Mouse (Mus musculus) limb, embryonic 14.5 days (tissue): ENCODE measurements around the gene Gm7029. TPM values are rescaled to one million over a fixed set of nuclear protein-coding genes. Genes with fewer than 3 reads are reported as not detected.
A peak's percentile ranks its signal among the peaks of the same experiment; 100 is the strongest.
"Not testable (repeated sequence)": the region's sequence is repeated elsewhere in the genome, so short reads cannot be mapped to it uniquely, and the experiment has no call there.

Source experiments
- ATAC-seq: fragments of 200-750 bp; cut with Nextera tagmentation; 2 replicates; pipeline ENCODE4 v1.8.0; 2017; ENCODE audit warnings: low read depth, moderate number of reproducible peaks, moderate TSS enrichment; ENCODE audit not compliant: low FRiP score
- DNase-seq: peaks from one replicate; pipeline ENCODE4 v3.0.0-alpha.2; 2015; ENCODE audit warnings: low spot score
- H3K27ac ChIP-seq: fragments of 300-500 bp; sonication (generic); replicated peaks from 2 replicates; pipeline ENCODE4 v1.5.1; 2014; ENCODE audit warnings: low read depth, mild to moderate bottlenecking, low read length, moderate library complexity, mixed read lengths
- H3K27me3 ChIP-seq: fragments of 300-500 bp; sonication (generic); 2 replicates; pipeline ENCODE4 v1.6.1; 2014; ENCODE audit warnings: low read length, mixed read lengths; ENCODE audit not compliant: control insufficient read depth, insufficient read depth
- H3K36me3 ChIP-seq: fragments of 300-500 bp; sonication (generic); 2 replicates; pipeline ENCODE4 v1.6.1; 2014; ENCODE audit warnings: mild to moderate bottlenecking, low read length, moderate library complexity, mixed read lengths; ENCODE audit not compliant: control insufficient read depth, insufficient read depth
- H3K4me1 ChIP-seq: fragments of 300-500 bp; sonication (generic); 2 replicates; pipeline ENCODE4 v1.6.1; 2014; ENCODE audit warnings: antibody characterized with exemption, low read length, mixed read lengths; ENCODE audit not compliant: control insufficient read depth, insufficient read depth
- H3K4me2 ChIP-seq: fragments of 300-500 bp; sonication (generic); replicated peaks from 2 replicates; pipeline ENCODE4 v1.6.1; 2014; ENCODE audit warnings: low read depth, mild to moderate bottlenecking, low read length, moderate library complexity; ENCODE audit not compliant: severe bottlenecking
- H3K4me3 ChIP-seq: fragments of 300-500 bp; sonication (generic); replicated peaks from 2 replicates; pipeline ENCODE4 v1.5.1; 2014; ENCODE audit warnings: low read length
- H3K9ac ChIP-seq: fragments of 300-500 bp; sonication (generic); 2 replicates; pipeline ENCODE4 v1.6.1; 2014; ENCODE audit warnings: mild to moderate bottlenecking, low read depth, low read length, moderate library complexity; ENCODE audit not compliant: severe bottlenecking
- H3K9me3 ChIP-seq: fragments of 300-500 bp; sonication (generic); 2 replicates; pipeline ENCODE4 v1.6.1; 2016; ENCODE audit warnings: low read length; ENCODE audit not compliant: control insufficient read depth
- POLR2A ChIP-seq: fragments of 200-500 bp; IDR thresholded peaks from 2 replicates; pipeline ENCODE4 v1.8.0; 2012; ENCODE audit warnings: inconsistent platforms, mild to moderate bottlenecking, moderate library complexity, borderline replicate concordance; ENCODE audit not compliant: insufficient read depth, insufficient read length; ENCODE audit errors: extremely low read depth
- WGBS: fragments of 180-500 bp; shearing (Covaris S2); extraction: QIAGEN DNeasy Blood & Tissue Kit; methylation state at CpG from one replicate; pipeline ENCODE4 v1.1.7; 2014; 5-methylcytosine and 5-hydroxymethylcytosine counted together
- polyA plus RNA-seq, 2 experiments: library from polyadenylated mRNA; depleted of rRNA in 1 of 2; stranded (reverse) in 1 of 2; unstranded in 1 of 2; fragments of >200 nt; fragmentation: Nextera tagmentation in 1 of 2; extraction: Ambion mirVana in 1 of 2; gene quantifications; 2 replicates each; pipeline versions ENCODE4 v1.2.1 to v1.2.3; 2012 to 2014

Gene Gm7029
- polyA plus RNA-seq, 2 experiments: not detected

- no peaks in the 10 kb centered on the region for H3K9me3 ChIP-seq
- peaks cover 18% of the 10 kb centered on the region for H3K36me3 ChIP-seq
- no peak overlapping the region for H3K4me2 ChIP-seq
- H3K27ac ChIP-seq: no peak overlapping the region
- H3K9ac ChIP-seq: no peak overlapping the region
- WGBS: 69% methylated on average over 1 of the region's 1 CpGs
- no peak for TF ChIP-seq POLR2A
- no peak overlapping the region for H3K4me3 ChIP-seq
- H3K27me3 ChIP-seq: no peaks in the 10 kb centered on the region
- ATAC-seq (no peak), DNase-seq (no peak)
- no peaks in the 10 kb centered on the region for H3K4me1 ChIP-seq
Observed at GRCm38 (mm10) chr17:33851331-33851730, 22.3 kb upstream of the Gm7029 start.

- H3K27ac ChIP-seq: no peak overlapping the region
- H3K9me3 ChIP-seq: no peaks in the 10 kb centered on the region
- H3K36me3 ChIP-seq: no peaks in the 10 kb centered on the region
- H3K4me3 ChIP-seq: no peak overlapping the region
- ATAC-seq (no peak), DNase-seq (no peak)
- H3K4me2 ChIP-seq: no peak overlapping the region
- no peaks in the 10 kb centered on the region for H3K4me1 ChIP-seq
- 83% methylated on average over 4 of the region's 4 CpGs for WGBS
- no peak for TF ChIP-seq POLR2A
- H3K27me3 ChIP-seq: no peaks in the 10 kb centered on the region
- H3K9ac ChIP-seq: no peak overlapping the region
Observed at GRCm38 (mm10) chr17:33857816-33858215, 15.8 kb upstream of the Gm7029 start.

GRCm38 (mm10) chr17:33865330-33866030 is 8.2 kb upstream of the Gm7029 start:
- Histone ChIP-seq H3K27ac (no peak overlapping the region), H3K9ac (no peak overlapping the region), H3K27me3 (no peaks in the 10 kb centered on the region), H3K9me3 (no peaks in the 10 kb centered on the region), H3K4me2 (no peak overlapping the region), H3K4me1 (no peaks in the 10 kb centered on the region), H3K36me3 (no peaks in the 10 kb centered on the region), H3K4me3 (no peak overlapping the region)
- TF ChIP-seq POLR2A: no peak
- no peak for DNase-seq
- WGBS: 34% methylated on average over 9 of the region's 9 CpGs
- no peak for ATAC-seq

GRCm38 (mm10) chr17:33874411-33874810 is 774 bp downstream of the Gm7029 start:
- Histone ChIP-seq H3K27ac (no peak overlapping the region), H3K4me1 (no peaks in the 10 kb centered on the region), H3K27me3 (no peaks in the 10 kb centered on the region), H3K36me3 (peaks cover 23% of the 10 kb centered on the region), H3K4me2 (no peak overlapping the region), H3K9me3 (no peaks in the 10 kb centered on the region), H3K9ac (no peak overlapping the region), H3K4me3 (no peak overlapping the region)
- DNase-seq (no peak), ATAC-seq (no peak)
- 87% methylated on average over 11 of the region's 11 CpGs for WGBS
- TF ChIP-seq POLR2A: no peak

GRCm38 (mm10) chr17:33875797-33876196 is 2.2 kb downstream of the Gm7029 start:
- peaks cover 27% of the 10 kb centered on the region for H3K36me3 ChIP-seq
- H3K9ac ChIP-seq, DNase-seq, ATAC-seq, H3K4me3 ChIP-seq, H3K27ac ChIP-seq, H3K4me1 ChIP-seq, H3K9me3 ChIP-seq, H3K27me3 ChIP-seq, H3K4me2 ChIP-seq: not testable (repeated sequence)
- 80% methylated on average over 5 of the region's 5 CpGs for whole genome bisulfite sequencing

- H3K4me3 ChIP-seq, H3K27ac ChIP-seq, H3K4me1 ChIP-seq, H3K9me3 ChIP-seq, H3K4me2 ChIP-seq, DNase-seq, ATAC-seq, H3K27me3 ChIP-seq, H3K9ac ChIP-seq: not testable (repeated sequence)
- H3K36me3 ChIP-seq: peaks cover 28% of the 10 kb centered on the region
- whole genome bisulfite sequencing: 93% methylated on average over 5 of the region's 11 CpGs
Observed at GRCm38 (mm10) chr17:33884320-33884719, 10.7 kb downstream of the Gm7029 start.

- not testable (repeated sequence) for H3K9me3 ChIP-seq, H3K4me3 ChIP-seq, H3K4me1 ChIP-seq, H3K27ac ChIP-seq, H3K9ac ChIP-seq, ATAC-seq, DNase-seq, H3K27me3 ChIP-seq, H3K4me2 ChIP-seq
- WGBS: 68% methylated on average over 2 of the region's 2 CpGs
- H3K36me3 ChIP-seq: peaks cover 13% of the 10 kb centered on the region; the same call in 1 of the 2 replicates
Observed at GRCm38 (mm10) chr17:33887802-33888201, 14.2 kb downstream of the Gm7029 start.

GRCm38 (mm10) chr17:33888230-33888629 is 14.6 kb downstream of the Gm7029 start:
- H3K4me3 ChIP-seq: not testable (repeated sequence)
- 0 out of 2 replicates have a peak overlapping the region, but pooled peaks have one; percentile 45 for H3K4me2 ChIP-seq

More at GRCm38 (mm10) chr17:33888230-33888629, 14.6 kb downstream of the Gm7029 start:
- not testable (repeated sequence) for H3K9ac ChIP-seq, H3K27ac ChIP-seq, DNase-seq, H3K27me3 ChIP-seq, H3K4me1 ChIP-seq, H3K9me3 ChIP-seq, ATAC-seq
- H3K36me3 ChIP-seq: peaks cover 11% of the 10 kb centered on the region; the same call in 1 of the 2 replicates
